Mouse (Mus musculus): Measurements from ENCODE around the gene Adgrv1. TPM values are rescaled to one million over a fixed set of nuclear protein-coding genes. Genes with fewer than 3 reads are reported as not detected.

Gene Adgrv1
- polyA plus RNA-seq, 1 experiment, result 11.3 TPM

GRCm38 (mm10) chr13:81466661-81467060 lies 166.3 kb downstream of the Adgrv1 start:
- Histone ChIP-seq H3K27me3 (ENCODE audit: control insufficient read depth, insufficient read depth, low read length, poor library complexity, severe bottlenecking) (no peaks in the 10 kb centered on the region), H3K36me3 (ENCODE audit: control insufficient read depth, insufficient read depth, low read length, poor library complexity, severe bottlenecking) (no peaks in the 10 kb centered on the region), H3K27ac (ENCODE audit: insufficient read depth, low read length) (no peak overlapping the region), H3K4me3 (ENCODE audit: low read depth, low read length) (no peak overlapping the region), H3K9ac (ENCODE audit: low read depth, poor library complexity, severe bottlenecking) (no peak overlapping the region), H3K9me3 (replicated peaks; ENCODE audit: control insufficient read depth, insufficient read depth, low read length, poor library complexity, severe bottlenecking) (no peaks in the 10 kb centered on the region), H3K4me1 (ENCODE audit: control insufficient read depth, insufficient read depth, low read length) (no peaks in the 10 kb centered on the region)
- TF ChIP-seq CTCF (IDR thresholded peaks at IDR 0.05; ENCODE audit: low read depth, low read length) (no peak), POLR2A (IDR thresholded peaks at IDR 0.05; ENCODE audit: insufficient read depth, low read length) (no peak), EP300 (IDR thresholded peaks at IDR 0.05; ENCODE audit: insufficient read depth, low read depth, low read length) (no peak)

GRCm38 (mm10) chr13:81465794-81466193 lies 167.2 kb downstream of the Adgrv1 start:
- Histone ChIP-seq H3K9ac (ENCODE audit: low read depth, poor library complexity, severe bottlenecking) (no peak overlapping the region), H3K36me3 (ENCODE audit: control insufficient read depth, insufficient read depth, low read length, poor library complexity, severe bottlenecking) (no peaks in the 10 kb centered on the region), H3K4me1 (ENCODE audit: control insufficient read depth, insufficient read depth, low read length) (no peaks in the 10 kb centered on the region), H3K27ac (ENCODE audit: insufficient read depth, low read length) (no peak overlapping the region), H3K27me3 (ENCODE audit: control insufficient read depth, insufficient read depth, low read length, poor library complexity, severe bottlenecking) (no peaks in the 10 kb centered on the region), H3K4me3 (ENCODE audit: low read depth, low read length) (no peak overlapping the region), H3K9me3 (replicated peaks; ENCODE audit: control insufficient read depth, insufficient read depth, low read length, poor library complexity, severe bottlenecking) (no peaks in the 10 kb centered on the region)
- TF ChIP-seq CTCF (IDR thresholded peaks at IDR 0.05; ENCODE audit: low read depth, low read length) (no peak), POLR2A (IDR thresholded peaks at IDR 0.05; ENCODE audit: insufficient read depth, low read length) (no peak), EP300 (IDR thresholded peaks at IDR 0.05; ENCODE audit: insufficient read depth, low read depth, low read length) (no peak)

GRCm38 (mm10) chr13:81449630-81450029 lies 183.3 kb downstream of the Adgrv1 start:
- H3K36me3 ChIP-seq (ENCODE audit: control insufficient read depth, insufficient read depth, low read length, poor library complexity, severe bottlenecking), result no peaks in the 10 kb centered on the region
- no peaks in the 10 kb centered on the region for H3K27me3 ChIP-seq (ENCODE audit: control insufficient read depth, insufficient read depth, low read length, poor library complexity, severe bottlenecking)
- no peak for TF ChIP-seq EP300 (IDR thresholded peaks at IDR 0.05; ENCODE audit: insufficient read depth, low read depth, low read length)
- TF ChIP-seq CTCF (IDR thresholded peaks at IDR 0.05; ENCODE audit: low read depth, low read length), result no peak
- TF ChIP-seq POLR2A (IDR thresholded peaks at IDR 0.05; ENCODE audit: insufficient read depth, low read length), result no peak
- H3K9ac ChIP-seq (ENCODE audit: low read depth, poor library complexity, severe bottlenecking), result no peak overlapping the region
- H3K27ac ChIP-seq (ENCODE audit: insufficient read depth, low read length), result no peak overlapping the region
- H3K4me1 ChIP-seq (ENCODE audit: control insufficient read depth, insufficient read depth, low read length), result no peaks in the 10 kb centered on the region
- H3K4me3 ChIP-seq (ENCODE audit: low read depth, low read length), result no peak overlapping the region
- no peaks in the 10 kb centered on the region for H3K9me3 ChIP-seq (replicated peaks; ENCODE audit: control insufficient read depth, insufficient read depth, low read length, poor library complexity, severe bottlenecking)

GRCm38 (mm10) chr13:81449198-81449597 lies 183.8 kb downstream of the Adgrv1 start:
- no peak overlapping the region for H3K4me3 ChIP-seq (ENCODE audit: low read depth, low read length)
- no peaks in the 10 kb centered on the region for H3K4me1 ChIP-seq (ENCODE audit: control insufficient read depth, insufficient read depth, low read length)
- H3K27me3 ChIP-seq (ENCODE audit: control insufficient read depth, insufficient read depth, low read length, poor library complexity, severe bottlenecking), result no peaks in the 10 kb centered on the region
- H3K9me3 ChIP-seq (replicated peaks; ENCODE audit: control insufficient read depth, insufficient read depth, low read length, poor library complexity, severe bottlenecking), result no peaks in the 10 kb centered on the region
- no peaks in the 10 kb centered on the region for H3K36me3 ChIP-seq (ENCODE audit: control insufficient read depth, insufficient read depth, low read length, poor library complexity, severe bottlenecking)
- H3K27ac ChIP-seq (ENCODE audit: insufficient read depth, low read length), result no peak overlapping the region
- H3K9ac ChIP-seq (ENCODE audit: low read depth, poor library complexity, severe bottlenecking), result no peak overlapping the region
- TF ChIP-seq EP300 (IDR thresholded peaks at IDR 0.05; ENCODE audit: insufficient read depth, low read depth, low read length) (no peak), CTCF (IDR thresholded peaks at IDR 0.05; ENCODE audit: low read depth, low read length) (no peak), POLR2A (IDR thresholded peaks at IDR 0.05; ENCODE audit: insufficient read depth, low read length) (no peak)

GRCm38 (mm10) chr13:81441412-81441811 lies 191.5 kb downstream of the Adgrv1 start:
- no peaks in the 10 kb centered on the region for H3K4me1 ChIP-seq (ENCODE audit: control insufficient read depth, insufficient read depth, low read length)
- no peak overlapping the region for H3K4me3 ChIP-seq (ENCODE audit: low read depth, low read length)
- H3K36me3 ChIP-seq (ENCODE audit: control insufficient read depth, insufficient read depth, low read length, poor library complexity, severe bottlenecking), result no peaks in the 10 kb centered on the region
- H3K9ac ChIP-seq (ENCODE audit: low read depth, poor library complexity, severe bottlenecking), result no peak overlapping the region
- H3K27me3 ChIP-seq (ENCODE audit: control insufficient read depth, insufficient read depth, low read length, poor library complexity, severe bottlenecking), result no peaks in the 10 kb centered on the region
- H3K27ac ChIP-seq (ENCODE audit: insufficient read depth, low read length), result no peak overlapping the region
- H3K9me3 ChIP-seq (replicated peaks; ENCODE audit: control insufficient read depth, insufficient read depth, low read length, poor library complexity, severe bottlenecking), result no peaks in the 10 kb centered on the region
- no peak for TF ChIP-seq POLR2A (IDR thresholded peaks at IDR 0.05; ENCODE audit: insufficient read depth, low read length)
- no peak for TF ChIP-seq EP300 (IDR thresholded peaks at IDR 0.05; ENCODE audit: insufficient read depth, low read depth, low read length)
- TF ChIP-seq CTCF (IDR thresholded peaks at IDR 0.05; ENCODE audit: low read depth, low read length), result no peak

GRCm38 (mm10) chr13:81439390-81440025 lies 193.4 kb downstream of the Adgrv1 start:
- Histone ChIP-seq H3K9ac (ENCODE audit: low read depth, poor library complexity, severe bottlenecking) (no peak overlapping the region), H3K36me3 (ENCODE audit: control insufficient read depth, insufficient read depth, low read length, poor library complexity, severe bottlenecking) (no peaks in the 10 kb centered on the region), H3K4me3 (ENCODE audit: low read depth, low read length) (no peak overlapping the region), H3K27ac (ENCODE audit: insufficient read depth, low read length) (no peak overlapping the region), H3K9me3 (replicated peaks; ENCODE audit: control insufficient read depth, insufficient read depth, low read length, poor library complexity, severe bottlenecking) (no peaks in the 10 kb centered on the region), H3K27me3 (ENCODE audit: control insufficient read depth, insufficient read depth, low read length, poor library complexity, severe bottlenecking) (no peaks in the 10 kb centered on the region), H3K4me1 (ENCODE audit: control insufficient read depth, insufficient read depth, low read length) (no peaks in the 10 kb centered on the region)
- TF ChIP-seq POLR2A (IDR thresholded peaks at IDR 0.05; ENCODE audit: insufficient read depth, low read length), result no peak
- peak; percentile 81 for TF ChIP-seq CTCF (IDR thresholded peaks at IDR 0.05; ENCODE audit: low read depth, low read length)
- TF ChIP-seq EP300 (IDR thresholded peaks at IDR 0.05; ENCODE audit: insufficient read depth, low read depth, low read length), result no peak

All from ES-Bruce4 (cell line).